Mouse (Mus musculus) layer of hippocampus, postnatal 10 days (tissue): ENCODE data around the gene Gm49776. TPM values are rescaled to one million over a fixed set of nuclear protein-coding genes. Genes with fewer than 3 reads are reported as not detected.
"Not testable (repeated sequence)": the region's sequence is repeated elsewhere in the genome, so short reads cannot be mapped to it uniquely, and the experiment has no call there.

Source experiments
- DNase-seq, 2 experiments: peaks; one replicate each; pipeline ENCODE4 v3.0.0; 2021; ENCODE audit warnings: low spot score in 2 of 2
- long read RNA-seq: library from polyadenylated mRNA; stranded (forward); transcript quantifications from one replicate; pipeline ENCODE4 v2.0.0, GENCODE M21; 2023
- total RNA-seq, 2 experiments: library from RNA; stranded (reverse); gene quantifications; 2 replicates each; pipeline ENCODE4 v1.2.3; 2021

Gene Gm49776
- not detected for total RNA-seq
- long read RNA-seq, partial matches to known transcripts: 0 of 2 reads
- long read RNA-seq, other reads (novel, unspliced or antisense): 2 of 2 reads

DNA sequence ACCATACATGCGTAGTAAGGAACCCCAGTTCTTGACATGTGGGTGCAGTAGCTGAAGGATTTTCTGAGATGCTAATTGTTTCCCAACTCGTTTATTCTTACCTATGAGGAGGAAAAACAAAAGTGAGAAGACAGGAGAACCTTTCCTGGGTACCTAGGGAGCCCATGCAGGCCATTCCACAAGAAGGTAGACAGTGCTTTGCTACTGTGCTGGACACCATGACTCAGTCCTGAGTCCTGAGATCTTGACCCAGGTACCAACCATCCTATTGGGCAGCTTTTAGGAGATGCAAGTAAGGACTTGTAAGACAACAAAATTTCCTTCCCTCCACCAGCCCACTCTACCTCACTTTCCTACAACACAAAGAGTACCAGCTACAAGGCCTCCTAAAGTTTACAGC lies at the start of gene Gm49776:
TSS of gene Gm49776 (minus strand) at position 101 of the 400 bp plus-strand sequence.
- no peak for DNase-seq

DNA sequence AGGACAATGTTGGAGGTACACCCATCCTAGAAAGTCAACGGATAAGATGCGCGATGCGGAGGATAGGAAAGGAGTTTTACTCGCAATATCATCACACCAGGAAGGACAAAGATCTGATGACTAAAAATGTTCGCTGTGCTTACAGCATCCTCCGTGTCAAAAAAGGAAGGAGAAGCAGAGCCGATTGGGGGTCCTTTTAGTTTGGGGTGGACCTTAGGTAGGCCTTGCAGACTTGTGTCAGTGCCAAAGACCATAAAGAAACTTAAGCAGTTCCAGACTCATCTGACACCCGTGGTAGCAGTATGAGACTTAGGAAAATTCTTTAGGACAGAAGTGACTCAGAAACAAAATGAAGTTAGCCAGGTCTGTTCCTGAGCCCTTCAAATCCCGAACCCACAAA lies 31.5 kb upstream of the Gm49776 start:
- DNase-seq: not testable (repeated sequence)

DNA sequence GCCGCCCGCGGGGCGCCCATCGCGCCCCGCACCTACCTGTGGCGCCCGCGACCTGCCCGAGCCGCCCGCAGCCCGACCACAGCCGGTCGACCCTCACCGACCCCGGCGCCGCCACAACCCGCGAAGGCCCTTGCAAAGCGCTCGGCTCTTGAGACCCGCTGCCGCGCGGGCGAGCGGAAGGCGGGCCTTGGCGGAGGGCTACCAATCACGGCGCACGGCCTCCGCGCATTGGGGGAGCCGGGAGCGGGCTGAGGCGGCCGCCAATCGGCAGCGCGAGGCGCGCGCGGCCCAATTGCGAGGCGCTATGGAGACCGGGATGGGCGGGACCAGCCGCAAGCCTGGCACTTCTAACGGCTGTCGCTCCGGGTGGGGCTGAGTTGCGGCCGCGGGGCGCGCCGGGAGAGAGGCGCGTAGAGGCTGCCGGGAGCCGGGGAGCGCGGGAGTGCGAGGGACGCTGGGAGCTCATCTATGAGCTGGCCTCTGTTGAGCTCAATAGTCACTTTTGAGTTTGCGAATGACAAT lies 31.0 kb upstream of the Gm49776 start, which contains the start of gene Dgcr8:
TSS of gene Dgcr8 (minus strand) at position 180 of the 522 bp plus-strand sequence.
- peak; percentile 96 to 99 for DNase-seq

DNA sequence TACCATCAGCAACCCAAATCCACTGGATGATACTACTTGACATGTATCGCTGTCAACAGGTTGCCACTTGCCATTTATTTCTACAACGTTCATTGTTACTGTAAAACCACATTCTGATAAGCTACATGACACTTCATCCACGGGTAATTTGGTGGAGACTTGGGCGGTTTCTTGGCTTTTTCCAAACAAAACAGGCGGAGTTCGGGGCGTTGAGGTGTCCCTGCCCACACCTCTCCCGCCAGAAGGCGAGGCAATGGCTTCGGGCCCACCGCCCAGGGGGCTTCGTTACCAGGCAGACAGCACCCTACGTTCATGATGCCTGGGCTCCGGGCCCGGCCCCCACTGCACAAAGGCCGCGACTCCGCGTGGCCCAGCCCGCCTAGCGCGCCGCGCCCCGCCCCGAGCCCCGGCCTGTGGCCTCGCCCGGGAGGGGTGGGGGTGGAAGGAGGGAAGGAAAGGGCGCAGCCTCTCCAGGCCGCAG lies 30.5 kb upstream of the Gm49776 start:
- DNase-seq: no peak

DNA sequence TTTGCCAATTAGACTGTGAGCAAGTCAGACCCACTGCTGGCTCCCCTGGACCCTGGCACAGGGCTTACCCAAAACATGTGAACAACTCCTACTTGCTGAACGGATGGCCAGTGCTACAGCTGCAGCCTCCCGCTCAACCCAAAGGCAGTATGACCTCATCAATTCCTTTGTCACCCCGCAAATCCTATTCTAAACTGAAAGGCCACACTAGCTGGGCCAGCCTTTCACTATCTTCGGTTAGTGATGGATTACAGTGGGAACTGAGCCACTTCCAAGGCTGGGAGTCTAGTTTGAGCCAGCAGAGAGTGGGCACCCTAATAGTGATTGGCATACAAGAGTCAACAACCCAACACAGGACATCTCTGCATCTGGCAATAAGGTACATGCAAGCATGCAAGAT lies 30.0 kb upstream of the Gm49776 start:
- DNase-seq: no peak

DNA sequence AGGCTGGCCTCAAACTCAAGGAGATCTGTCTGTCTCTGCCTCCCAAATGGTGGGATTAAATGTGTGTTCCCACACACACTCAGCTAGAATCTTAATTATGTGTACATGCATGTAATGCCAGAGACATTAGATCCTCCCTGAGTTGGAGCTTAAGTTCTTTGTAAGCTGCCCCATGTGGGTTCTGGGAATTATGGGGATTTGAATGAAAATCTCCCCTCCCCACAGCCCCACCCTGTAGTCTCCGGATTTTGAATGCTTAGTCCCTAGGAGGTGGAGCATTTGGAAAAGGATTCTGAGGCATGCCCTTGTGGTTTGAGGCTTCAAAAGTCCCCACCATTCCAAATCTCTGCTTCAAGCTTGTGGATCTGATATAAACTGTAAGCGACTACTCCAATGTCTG lies 17.0 kb upstream of the Gm49776 start:
- no peak for DNase-seq

DNA sequence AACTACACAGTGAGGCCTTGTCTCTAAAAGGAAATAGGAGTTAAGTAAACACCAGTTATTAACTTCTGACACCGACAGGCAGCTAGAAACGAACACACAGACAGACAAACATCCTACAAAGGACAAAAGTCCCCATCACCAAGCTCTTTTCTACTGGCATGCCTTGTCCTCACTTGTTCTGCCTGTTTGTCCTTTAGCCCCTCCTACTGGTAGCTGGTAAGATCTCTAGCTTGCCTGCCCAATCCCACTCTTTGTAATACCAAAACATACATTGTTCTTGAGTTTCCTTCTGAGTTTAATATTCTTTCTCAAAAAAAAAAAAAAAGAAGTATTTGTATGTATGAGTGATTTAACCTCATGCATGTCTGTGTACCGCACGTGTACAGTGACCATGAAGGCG lies 10.1 kb upstream of the Gm49776 start:
- no peak for DNase-seq

DNA sequence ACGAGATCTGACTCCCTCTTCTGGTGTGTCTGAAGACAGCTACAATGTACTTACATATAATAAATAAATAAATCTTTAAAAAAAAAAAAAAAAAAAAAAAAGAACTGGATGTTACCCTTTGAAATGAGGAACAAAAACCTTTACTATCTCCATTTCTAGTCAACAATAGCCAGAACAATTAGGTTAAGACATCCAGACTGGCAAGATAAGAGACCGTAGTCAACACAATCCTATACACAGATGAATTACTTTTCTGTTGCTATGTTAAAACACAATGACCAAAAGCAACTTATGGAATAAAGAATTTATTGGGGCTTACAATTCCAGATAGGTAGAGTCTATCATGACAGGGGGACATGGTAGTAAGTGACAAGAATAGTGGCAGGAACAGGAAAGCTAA lies 6.9 kb upstream of the Gm49776 start:
- DNase-seq: no peak

DNA sequence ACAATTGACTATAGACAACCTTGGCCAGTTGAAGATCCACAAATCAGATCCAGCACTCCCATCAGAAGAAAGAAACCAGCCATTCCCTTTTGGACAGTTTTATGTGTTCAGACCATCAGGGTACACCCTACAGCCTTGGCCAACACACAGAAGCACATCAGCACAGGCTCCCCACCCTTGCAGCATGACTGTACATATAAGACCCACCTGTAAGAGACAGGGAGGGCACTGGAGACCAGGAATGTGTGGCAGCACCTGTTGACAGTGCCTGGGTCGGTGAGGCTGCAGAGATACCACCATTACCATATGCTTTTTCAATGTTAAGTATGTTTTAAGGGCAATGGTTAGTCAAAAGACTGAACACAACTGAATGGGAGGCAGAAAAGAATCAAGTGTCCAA lies 4.3 kb downstream of the Gm49776 start:
- no peak for DNase-seq

DNA sequence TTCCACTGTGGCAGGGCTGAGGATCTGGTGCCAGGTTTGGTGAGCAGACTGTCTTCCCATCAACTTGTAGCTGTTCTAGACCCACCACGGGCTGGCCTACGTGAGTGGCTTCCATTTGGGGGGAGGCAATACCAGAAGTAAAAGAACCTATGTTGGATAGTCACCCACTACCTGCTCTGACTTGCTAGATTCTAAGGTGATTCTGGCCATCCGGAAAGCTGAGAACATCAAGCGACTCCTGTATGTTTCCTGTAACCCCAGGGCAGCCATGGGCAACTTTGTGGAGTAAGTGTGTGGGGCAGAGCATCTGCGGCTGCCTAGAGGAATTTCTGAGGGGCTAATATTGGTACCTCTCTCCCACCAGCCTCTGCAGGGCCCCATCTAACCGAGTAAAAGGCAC lies 5.4 kb downstream of the Gm49776 start:
- no peak for DNase-seq

DNA sequence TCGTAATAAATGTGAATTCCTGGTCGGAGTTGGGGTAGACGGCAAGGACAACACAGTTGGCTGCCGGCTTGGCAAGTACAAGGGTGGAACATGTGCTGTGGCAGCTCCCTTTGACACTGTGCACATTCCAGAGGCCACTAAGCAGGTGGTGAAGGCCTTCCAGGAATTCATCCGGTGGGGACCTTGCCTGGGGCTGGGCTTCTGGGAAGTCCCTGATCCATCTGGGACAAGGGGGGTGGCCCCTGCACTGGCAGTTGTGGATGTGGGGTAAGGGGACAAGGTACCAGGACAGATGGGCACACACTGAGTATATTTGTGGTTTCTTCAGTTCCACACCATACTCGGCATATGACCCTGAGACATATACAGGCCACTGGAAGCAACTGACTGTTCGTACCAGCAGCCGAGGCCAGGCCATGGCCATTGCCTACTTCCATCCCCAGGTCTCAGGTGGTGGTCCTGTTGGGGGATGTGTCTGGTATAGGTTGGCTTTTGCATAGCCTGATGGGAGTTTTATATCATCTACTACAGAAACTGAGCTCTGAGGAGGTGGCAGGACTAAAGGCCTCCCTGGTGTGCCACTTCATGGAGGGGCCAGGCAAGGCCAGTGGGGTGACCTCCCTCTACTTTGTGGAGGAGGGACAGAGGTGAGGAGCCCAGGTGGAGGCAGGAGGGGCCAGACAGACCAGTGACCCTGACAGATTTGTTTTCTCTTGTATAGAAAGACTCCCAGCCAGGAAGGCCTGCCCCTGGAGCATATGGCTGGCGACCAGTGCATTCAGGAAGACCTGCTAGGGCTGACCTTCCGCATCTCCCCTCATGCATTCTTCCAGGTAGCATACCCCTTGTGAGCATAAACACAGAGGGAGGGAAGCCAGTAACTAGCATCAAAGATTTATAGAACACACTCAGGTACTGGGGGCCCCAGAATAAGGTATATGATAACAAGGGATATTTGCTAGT lies 7.0 kb downstream of the Gm49776 start:
- DNase-seq: no peak

DNA sequence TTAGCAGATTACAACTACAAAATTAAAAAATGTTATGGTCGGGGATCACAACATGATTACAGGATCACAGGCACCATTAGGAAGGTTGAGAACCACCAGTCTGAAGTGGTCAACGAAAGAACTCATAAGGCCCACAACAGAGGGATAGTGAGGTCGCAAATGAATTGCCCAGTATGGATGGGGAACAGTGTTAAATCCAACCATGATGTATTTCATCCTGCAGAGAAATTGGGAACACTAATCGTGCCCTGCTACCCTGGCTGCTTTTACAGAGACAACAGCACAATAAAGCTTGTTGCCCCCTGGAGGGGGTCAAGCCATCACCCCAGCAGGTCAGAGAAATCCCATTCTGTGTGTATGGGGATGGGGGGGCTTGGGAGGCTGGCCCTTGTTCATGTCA lies 7.9 kb downstream of the Gm49776 start:
- no peak for DNase-seq

DNA sequence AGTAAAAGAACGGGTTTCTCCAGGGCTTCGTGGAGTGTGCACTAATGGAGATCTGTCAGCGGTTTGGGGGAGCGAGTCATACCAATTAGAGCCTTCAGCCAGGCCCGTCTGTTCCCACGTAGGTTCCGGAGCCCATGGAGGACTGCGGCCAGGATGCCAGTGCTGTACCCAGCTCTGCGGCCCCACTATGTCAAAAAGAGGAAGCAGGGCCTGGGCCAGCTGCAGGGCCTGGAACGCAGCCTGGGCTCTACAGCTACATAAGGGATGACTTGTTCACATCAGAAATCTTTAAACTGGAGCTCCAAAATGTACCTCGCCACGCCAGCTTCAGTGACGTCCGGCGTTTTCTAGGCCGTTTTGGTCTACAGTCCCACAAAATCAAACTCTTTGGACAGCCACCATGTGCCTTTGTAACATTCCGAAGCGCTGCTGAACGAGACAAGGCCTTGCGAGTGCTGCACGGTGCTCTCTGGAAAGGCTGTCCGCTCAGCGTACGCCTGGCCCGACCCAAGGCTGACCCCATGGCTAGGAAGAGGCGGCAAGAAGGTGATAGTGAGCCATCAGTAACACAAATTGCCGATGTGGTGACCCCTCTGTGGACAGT lies 8.7 kb downstream of the Gm49776 start:
- DNase-seq: peak; percentile 58 to 66

DNA sequence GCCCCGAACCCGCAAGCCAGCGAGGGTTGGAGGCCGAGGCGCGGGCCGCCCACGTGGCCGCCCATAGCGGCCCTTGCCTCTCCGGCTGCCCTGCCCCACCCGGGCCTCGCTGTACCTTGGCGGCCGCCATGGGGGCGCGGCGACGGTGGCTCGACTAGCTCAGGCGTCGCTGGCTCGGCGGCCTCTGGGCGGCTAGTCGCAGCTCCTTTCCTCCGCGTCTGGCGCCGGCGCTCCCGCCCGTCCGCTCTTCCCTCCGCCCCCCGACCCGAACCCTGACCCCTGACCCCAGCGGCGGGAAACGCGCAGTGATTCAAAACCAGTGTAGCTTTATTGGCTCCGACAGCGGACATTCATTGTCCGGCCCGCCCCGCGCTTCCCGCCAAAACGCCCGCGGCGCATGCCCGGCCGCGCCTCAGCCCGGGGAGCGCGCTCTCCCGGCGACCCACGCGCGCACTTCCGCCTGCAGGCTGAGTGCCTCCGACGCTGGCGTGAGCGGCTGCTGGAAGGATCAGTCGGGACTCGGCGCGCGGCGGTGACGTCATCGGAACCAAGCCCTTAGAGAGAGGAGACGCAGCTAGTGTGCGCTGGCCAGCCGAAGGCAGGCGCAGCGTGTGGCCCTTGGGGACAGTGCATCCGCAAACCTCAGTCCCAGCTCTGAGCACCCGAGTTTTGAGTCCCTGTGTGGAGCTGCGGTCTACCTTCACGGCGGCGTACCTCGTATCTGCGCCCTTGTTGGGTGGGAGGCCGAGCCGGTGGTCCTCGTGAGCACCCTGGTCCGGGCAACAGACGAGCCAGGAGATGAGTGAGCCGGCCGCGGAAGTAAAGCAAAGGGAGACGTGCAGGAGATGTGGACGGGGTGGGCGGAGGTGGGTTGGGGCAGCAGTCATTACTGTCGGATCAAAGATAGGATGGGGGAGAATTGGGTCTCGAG lies 9.4 kb downstream of the Gm49776 start, which contains the start of the genes Trmt2a and Ranbp1:
TSS of gene Trmt2a (plus strand) at position 247 of the 931 bp plus-strand sequence.
TSS of gene Ranbp1 (minus strand) at position 300 of the 931 bp plus-strand sequence.
- DNase-seq: peak; percentile 99 to 100

DNA sequence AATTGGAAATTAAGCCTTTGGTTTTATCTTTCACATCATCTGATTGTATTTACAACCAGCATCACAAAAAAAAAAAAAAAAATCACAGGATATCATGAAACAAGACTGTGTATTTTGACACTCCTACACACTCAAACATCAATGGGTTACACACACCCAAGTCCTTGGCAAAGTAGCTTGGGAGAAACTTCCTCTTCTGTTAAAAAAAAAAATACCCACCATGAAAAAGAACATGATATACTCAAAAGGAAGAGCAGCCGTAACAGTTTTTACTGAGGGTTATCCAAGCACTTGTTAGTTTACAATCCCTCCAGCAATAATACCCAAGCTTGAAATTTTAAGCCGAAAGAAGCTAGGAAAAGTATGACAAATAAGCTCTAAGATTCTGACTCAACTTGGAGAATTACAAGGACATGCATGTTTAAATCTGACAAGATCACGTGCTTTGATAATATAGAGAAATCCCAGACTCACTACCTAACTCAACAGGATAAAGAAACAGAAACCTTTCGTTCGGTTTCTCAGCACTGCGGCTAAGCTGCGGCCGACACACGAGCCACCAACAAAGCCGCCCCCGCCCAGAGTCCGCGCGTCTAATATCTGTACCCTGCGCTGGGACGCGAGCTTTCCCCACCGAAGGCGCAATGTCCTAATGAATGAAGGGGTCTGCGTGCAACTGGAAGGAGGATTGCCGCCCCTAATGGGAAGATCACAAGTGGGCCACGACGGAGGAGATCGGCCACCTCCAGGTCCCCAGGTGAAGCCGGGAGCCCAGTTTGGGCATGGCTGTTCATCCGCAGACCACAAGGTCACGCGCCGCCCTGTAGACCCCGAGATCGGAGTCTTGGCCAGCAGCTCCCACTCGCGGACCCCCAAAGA lies 10.4 kb downstream of the Gm49776 start:
- DNase-seq: no peak

DNA sequence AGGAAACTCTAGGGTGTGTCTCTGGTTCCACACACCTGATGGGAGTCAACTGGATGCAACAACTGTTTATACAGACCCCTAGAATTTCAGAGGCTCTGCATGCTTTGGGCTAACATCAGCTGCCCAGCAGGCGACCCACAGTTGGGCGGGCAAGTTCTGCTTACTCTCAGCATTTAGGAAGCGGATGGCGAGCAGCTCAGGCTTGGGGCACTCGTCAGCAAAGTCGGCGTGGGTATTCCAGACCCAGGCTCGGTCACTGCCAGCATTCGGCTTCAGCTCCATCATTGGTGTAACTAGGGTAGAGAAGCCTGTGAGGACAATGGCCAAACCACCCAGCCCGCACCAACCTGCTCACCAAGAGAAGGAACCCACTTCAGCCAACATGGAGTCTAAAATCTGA lies 16.5 kb downstream of the Gm49776 start:
- DNase-seq: no peak

DNA sequence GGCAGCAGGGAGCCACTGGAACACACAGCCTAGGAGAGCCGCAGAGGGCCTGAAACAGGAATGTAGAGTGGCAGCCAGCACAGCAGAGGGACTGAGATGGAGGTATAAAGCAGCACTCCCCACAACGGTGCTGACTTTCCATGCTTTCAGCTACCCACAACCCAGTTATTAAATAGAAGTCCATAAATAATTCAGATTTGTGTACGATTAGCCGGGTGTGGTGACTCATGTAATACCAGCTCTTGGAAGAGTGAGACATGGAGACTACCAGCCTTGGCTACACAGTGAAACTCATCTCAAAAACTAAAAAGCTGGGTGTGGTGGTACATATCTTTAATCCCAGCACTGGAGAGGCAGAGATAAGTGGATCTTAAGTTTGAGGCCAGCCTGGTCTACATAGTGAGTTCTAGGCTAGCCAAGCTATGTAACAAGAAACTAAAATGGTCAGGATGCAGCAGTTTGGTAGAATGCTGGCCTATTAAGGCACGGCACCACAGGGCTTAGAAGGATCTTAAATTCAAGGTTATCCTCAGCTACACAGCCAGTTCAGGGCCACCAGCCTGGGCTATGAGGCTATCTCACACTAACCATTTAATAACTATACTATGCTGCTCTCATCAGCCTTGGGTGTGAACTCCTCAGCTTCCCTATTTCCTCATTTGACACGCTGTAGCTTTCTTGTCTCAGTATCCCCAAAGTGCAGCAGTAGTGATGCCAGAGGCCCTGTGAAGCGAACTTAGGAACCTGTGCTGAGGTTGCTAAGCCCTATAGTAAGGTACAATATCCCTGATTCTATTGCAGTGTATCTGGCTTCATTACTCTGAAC lies 21.2 kb downstream of the Gm49776 start:
- no peak for DNase-seq

DNA sequence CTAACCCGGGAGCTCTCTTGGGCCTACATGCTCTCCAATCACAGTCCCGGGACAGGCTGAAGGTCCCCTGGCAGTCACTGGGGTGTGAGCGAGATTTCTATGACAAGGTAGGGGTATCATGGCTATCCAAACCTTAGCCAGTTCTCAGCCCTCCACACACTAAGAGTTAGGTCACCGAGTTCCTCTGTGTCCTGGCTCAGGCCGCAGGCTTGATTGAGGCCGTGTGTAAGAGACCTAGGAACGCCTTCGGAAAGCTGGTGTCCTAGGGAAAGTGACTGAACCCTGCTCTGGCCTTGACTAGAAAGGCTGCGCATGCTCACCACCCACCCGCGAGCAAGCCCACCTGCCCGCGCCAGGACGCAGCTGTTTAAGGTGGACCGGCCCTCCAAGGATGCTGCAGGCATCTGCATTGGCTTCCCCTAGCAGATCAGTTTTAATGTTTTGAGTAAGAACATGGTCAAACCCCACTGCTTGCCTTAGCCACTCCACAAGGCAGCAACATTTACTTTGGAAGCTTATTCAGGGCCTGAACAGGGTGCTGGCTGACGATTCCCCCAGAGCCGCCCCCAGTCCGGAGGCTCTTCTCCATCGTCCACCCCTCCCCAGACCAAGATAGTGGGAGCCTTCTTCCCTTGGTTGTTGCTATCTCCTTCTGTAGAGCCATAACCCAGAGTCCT lies 22.6 kb downstream of the Gm49776 start:
- peak; percentile 67 to 78 for DNase-seq
